Mouse (Mus musculus) CH12.LX (cell line): ENCODE data around the gene Ncoa4.

Experiments
- CTCF ChIP-seq, 2 experiments: IDR thresholded peaks in 1 of 2; conservative IDR thresholded peaks in 1 of 2; 2 replicates each; pipeline ENCODE4 v1.5.1; 2011 to 2012; ENCODE audit warnings: low read depth in 2 of 2, low read length in 2 of 2, improper control_type of control experiment in 1 of 2, inconsistent platforms in 1 of 2, mild to moderate bottlenecking in 1 of 2, moderate library complexity in 1 of 2
- MEF2A ChIP-seq: IDR thresholded peaks from 2 replicates; pipeline ENCODE4 v1.6.1; 2014; ENCODE audit warnings: low read depth, mild to moderate bottlenecking, inconsistent platforms, low read length, improper control_type of control experiment, borderline replicate concordance
- POLR2A ChIP-seq: IDR thresholded peaks from 2 replicates; pipeline ENCODE4 v1.6.1; 2011; ENCODE audit warnings: low read depth, mild to moderate bottlenecking, improper control_type of control experiment, low read length
- RAD21 ChIP-seq: IDR thresholded peaks from 2 replicates; pipeline ENCODE4 v1.6.1; 2011; ENCODE audit warnings: low read depth, mild to moderate bottlenecking, low read length, improper control_type of control experiment, moderate library complexity
- SMC3 ChIP-seq: IDR thresholded peaks from 2 replicates; pipeline ENCODE4 v1.6.1; 2011; ENCODE audit warnings: low read depth, low read length, improper control_type of control experiment

DNA sequence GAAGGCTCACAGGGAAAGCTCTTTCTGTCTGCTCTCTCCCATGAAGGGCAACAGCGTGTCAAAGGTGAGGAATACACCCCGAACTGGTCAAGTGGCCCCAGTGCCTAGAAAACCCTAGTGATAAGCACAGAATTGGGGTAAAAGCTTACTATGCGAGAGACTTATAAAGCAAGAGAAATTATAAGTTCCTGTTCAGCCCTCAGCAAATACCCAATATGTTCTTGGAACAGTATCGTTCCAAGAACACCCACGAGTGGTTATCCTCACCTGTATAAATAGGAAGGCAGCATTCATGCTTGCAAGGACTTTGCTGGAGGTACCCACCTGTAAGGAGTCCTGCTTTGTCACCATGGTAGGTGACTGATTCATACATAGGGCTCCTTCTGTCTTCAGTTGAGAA, 17.9 kb upstream of the Ncoa4 start, which contains the start of gene Msmb:
- TF ChIP-seq POLR2A (no peak), SMC3 (no peak), CTCF (conservative IDR thresholded peaks at IDR 0.05 in 1 of 2, IDR thresholded peaks at IDR 0.05 in 1 of 2; ENCODE audit: low read depth in 2 of 2, low read length in 2 of 2) (no peak), RAD21 (no peak), MEF2A (no peak)
